Mouse (Mus musculus) left cerebral cortex, adult 9 months (tissue): ENCODE data around the gene Mapk9.
A peak's percentile ranks its signal among the peaks of the same experiment; 100 is the strongest.
"Not testable (repeated sequence)": the region's sequence is repeated elsewhere in the genome, so short reads cannot be mapped to it uniquely, and the experiment has no call there.

Experiments
- DNase-seq, 2 experiments: peaks; one replicate each; pipeline ENCODE4 v3.0.0; 2022; ENCODE audit warnings: low spot score in 2 of 2

Mapk9 gene

DNA sequence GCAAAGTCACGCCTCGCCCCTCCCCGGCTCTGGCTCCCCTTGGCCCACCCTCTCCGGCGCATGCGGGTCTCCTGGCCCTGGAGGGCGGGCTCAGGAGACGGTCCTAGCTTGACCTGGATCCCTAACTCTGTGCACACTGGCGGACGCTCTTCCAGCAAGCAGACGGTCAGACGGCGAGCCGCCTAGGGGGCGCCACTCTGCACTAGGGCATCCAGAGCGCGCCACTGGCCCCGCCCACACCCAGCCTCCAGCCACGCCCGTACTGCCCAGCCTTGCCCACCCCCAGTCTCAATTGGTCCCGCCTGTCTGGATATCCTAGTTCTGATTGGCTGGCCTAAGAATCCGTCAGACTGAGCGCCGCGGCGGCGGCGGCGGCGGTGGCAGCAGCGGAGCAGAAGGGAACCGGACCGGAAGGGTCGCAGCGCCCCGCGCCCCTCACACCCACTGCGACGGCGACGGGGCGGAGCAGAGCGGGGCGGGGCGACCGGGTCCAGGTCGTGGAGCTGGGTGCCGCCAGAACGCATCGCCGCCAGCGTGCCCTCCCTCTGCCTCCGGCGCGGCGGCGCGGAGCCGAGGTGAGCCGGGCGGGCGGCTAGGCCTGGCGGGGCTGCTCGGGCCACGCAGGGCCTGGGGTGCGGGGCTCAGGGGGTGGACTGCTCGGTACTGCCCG, at the start of gene Mapk9:
Mapk9 (plus strand) TSS at position 351 of the 670 bp plus-strand sequence.
- peak; percentile 94 to 99 for DNase-seq

DNA sequence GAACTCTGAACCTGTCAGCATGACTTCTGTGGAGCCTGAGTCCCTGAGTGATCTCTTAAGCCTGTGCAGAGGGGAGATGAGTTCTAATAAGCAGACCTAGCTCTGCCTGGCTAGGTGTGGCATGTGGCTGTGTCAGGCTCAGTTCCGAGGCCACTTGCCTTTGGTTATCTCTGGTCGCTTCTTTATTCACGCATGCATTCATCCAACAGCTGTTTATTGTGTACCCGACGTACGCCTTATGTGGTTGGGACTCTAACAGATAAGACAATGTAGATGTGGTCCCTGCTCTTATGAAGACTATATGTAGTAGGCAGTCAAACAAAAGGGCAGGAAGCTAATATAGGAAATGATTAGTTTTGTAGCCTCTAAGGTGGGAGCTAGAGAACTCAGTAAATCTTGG, 47.6 kb upstream of the Mapk9 start:
- no peak for DNase-seq

DNA sequence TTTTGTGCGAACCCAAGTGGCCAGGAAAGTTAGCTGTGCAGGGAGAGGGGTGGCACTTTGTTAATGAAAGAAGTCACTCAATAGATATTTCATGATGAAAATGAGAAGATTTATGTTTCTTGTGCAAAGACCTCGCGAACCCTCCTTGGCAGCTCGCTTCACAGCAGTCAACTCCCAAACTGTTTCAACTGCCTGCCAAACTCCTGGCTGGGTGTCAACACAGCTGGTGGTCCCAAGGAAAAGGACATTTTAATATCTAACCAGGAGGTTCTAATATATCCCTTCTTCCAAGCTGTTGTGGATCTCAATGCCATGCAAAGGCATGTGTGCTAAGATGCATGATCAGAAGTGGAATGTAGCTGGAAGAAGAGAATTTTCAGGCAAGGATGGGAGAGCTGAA, 45.0 kb upstream of the Mapk9 start:
- DNase-seq: no peak

DNA sequence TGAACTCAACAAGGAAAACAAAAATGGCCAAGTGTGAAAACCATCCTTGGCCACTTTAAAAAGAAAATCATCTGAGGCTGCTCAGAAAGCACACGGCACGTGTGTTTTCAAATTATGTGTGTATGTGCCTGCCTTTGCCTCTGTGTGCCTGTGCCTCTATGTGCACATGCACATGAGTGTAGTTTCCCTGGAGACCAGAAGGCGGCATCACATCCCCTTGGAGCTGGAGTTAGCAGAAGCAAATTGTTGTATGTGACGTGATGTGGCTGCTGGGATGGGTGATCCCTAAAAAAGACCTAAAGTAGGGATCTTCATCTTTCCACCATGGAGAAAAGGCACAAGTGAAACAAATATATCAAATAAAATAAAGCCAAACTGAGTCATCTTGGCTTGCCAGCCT, 42.8 kb upstream of the Mapk9 start:
- no peak for DNase-seq

DNA sequence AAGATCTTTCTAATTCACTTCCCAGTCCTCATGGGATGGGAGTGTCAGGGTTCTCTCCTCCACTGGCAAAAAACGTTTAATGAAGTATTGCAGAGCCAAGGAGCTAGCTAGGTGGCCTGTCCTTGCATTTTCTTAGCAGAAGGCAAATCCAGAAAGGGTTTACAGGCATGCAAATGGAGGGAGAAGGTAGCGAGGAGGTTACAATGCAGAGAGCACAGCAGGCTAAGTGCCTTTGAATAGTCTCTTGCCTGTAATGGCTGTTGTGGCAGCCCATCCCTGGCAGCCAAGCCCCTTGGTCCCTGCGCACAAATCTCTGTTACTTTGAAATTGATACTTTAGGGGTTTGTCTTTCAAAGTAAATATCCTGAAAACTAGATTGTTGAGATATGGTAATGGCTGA, 40.3 kb upstream of the Mapk9 start:
- DNase-seq: no peak

DNA sequence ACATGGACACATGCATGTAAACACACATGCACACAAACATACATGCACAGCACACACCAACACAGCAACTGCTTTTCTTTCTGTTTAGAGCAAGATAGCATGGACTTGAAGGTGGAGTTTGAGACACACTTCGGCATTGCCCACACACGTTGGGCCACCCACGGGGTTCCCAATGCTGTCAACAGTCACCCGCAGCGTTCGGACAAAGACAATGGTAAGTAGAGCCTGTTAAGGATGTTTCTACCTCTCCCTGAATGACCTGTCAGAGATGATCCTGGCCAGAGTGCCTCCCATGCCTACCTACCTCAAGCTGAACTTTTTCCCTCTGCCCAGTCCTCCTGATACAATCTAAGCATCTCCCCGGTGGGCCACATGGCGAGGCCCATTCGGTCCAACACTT, 37.6 kb upstream of the Mapk9 start:
- no peak for DNase-seq

DNA sequence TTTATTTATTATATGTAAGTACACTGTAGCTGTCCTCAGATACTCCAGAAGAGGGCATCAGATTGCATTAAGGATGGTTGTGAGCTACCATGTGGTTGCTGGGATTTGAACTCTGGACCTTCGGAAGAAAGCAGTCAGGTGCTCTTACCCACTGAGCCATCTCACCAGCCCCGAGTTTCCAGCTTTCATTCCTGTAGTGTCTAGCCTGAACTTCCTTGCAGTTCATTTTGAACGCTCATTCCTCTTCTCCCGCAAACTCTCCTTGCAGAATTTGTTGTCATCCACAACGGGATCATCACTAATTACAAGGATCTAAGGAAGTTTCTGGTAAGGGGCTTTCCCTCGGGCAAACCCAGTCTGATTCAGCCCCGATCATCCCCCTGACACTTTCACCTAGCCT, 35.9 kb upstream of the Mapk9 start:
- DNase-seq: not testable (repeated sequence)

DNA sequence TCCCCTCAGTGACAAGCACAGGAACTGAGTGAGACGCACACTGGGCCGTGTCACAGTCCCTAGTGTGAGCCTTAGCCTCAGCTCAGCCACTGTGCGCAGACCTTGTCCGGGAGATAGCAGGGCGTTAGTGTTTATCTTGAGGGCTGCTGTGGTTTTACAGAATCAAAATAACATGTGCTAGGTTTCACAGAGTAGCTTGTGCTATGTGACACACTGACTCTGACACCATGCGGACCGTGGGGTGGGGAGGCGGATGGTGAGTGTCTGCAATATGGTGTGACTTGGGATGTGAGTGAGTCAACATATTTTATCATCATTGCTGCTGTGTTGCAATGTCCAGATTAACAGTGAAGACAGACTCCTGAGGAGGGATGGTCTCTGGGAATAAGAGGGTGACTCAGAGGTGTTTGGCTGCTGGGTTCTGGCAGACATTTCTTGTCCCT, 35.4 kb upstream of the Mapk9 start:
- no peak for DNase-seq

DNA sequence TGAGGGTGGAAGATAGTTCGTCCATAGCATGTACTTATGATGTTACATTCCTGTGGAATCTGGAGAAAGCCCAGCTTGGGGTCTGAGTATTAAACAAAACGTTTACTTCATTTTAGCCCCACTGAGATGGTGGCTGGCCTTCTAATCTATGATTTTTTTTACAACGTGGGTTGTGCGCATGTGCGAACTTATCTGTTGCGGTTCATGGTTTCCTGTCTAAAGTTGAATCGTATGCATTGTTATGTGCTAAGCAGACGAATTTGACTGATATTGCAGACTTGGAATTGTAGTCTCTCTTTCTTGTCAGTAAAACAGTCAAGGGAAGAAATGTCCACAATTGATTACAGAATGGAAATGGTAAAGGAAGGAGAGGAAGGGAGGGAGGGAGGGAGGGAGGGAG, 34.7 kb upstream of the Mapk9 start:
- no peak for DNase-seq

DNA sequence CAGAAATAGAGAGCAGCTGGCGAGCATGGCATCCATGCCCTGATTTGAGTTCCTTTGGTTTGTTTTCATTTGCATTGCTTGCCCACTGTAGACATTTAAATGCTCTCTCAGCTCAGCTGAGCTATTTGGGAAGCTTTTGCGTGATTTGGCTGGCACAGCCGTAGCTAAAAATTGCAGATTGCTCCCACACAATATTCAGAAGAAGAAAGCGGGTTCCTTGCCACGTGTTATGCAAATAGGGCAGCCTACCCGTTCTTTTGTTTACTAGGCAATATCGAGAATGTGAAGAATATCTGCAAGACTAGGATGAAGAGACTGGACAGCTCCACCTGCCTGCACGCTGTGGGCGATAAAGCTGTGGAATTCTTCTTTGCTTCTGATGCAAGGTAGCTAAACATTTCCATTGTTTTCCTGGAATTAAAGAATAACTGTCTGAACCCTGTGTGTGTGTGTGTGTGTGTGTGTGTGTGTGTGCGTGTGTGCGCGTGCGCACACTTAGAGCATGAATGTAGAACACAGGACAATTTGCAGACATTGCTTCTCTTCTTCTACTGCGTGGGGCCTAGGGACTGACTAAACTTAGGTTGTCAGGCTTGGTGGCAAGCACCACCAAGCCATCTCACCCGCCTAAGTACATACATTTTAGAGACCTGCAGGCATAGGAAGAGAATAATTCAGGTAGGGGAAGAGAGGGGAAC, 27.5 kb upstream of the Mapk9 start:
- peak; percentile 90 to 92 for DNase-seq

DNA sequence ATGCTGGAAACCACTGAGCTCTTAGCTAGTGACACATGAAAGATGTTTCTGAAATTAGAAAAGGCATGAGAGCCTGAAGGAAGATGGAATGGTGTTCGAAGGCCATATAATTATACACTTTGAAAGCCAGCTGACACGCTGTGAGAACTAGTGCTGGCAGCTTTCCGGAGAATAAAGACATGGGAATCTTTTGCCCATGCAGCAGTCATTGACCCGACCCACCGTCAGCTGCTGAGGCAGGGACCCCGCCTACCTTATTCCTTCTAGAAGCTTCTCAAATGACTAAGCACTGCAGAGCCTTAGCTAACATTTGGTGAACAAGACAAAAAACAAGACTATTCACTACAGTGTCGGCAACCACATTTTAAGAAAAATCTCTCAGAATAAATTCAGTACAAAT, 26.9 kb upstream of the Mapk9 start:
- peak; percentile 29 to 32 for DNase-seq

DNA sequence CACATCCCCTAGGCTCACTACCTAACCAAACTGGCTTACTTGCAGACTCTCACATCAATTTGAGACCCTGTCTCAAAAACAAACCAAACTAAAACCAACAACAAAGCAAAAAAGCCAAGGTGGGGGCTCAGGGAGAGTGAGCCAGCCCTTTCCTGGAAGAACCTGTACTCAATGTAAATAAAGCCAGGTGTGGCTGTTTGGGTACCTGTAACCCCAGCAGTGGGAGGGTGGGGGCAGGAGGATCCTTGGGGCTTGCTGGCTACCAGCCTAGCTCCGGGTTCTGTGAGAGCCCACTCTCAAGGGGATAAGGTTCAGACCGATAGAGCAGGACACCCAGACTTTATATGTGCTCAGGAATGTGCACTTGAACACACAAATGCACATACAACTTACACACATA, 25.6 kb upstream of the Mapk9 start:
- DNase-seq: no peak

DNA sequence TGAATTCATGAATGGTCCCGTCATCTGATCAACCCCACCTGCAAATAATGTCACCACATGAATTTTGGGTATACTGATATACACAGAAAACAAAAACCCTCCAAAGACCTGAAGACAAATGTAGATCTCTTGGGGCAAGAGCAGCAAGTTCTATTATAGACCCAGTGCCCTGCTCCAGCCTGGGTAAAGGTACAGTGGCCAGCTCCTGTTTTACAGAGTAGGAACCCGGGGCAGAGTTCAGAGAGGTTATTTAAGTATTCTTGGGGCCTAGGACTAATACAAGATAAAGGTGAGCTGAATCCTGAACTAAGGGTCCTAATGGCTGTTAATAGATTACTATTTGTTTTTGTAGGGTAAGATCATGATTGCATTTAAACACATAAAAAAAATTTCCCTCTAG, 25.0 kb upstream of the Mapk9 start:
- DNase-seq: no peak

DNA sequence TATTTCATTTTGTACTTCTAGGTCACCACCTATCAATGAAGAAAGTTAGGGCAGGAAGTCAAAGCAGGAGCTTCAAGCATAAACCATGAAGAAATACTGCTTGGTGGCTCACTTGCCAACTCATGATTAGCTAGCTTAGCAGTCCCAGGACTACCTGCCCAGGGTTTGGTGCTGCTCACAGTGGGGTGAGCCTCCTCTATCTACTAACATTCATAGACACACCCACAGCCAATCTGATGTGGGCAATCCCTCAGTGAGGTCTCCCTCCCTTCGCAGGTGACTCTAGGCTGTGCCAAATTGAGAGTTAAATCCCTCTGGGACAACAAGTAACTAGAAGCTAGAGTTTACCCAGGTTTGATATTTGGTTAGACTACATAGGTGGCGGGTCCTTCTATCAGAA, 24.2 kb upstream of the Mapk9 start:
- DNase-seq: no peak

DNA sequence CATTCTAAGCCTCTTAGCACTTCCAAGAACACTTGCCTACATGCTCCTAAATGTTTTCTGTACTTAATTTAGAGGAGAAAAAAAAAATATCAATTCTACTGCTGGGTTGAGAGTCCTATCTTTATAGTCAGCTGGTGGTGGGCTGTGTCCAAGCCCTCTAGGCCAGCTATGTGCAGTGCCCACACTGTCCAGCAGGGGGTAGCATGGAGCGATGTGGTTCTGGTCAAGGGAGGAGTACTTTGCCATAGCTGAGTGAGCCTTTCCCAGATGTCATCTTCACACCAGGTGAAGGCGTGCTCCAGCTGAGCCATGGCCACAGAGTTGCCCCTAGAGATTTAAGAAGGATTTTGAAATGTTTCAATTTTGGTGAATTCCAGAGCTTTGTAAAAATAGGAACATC, 21.7 kb upstream of the Mapk9 start:
- DNase-seq: peak in 1 of 2 experiments; percentile 56

DNA sequence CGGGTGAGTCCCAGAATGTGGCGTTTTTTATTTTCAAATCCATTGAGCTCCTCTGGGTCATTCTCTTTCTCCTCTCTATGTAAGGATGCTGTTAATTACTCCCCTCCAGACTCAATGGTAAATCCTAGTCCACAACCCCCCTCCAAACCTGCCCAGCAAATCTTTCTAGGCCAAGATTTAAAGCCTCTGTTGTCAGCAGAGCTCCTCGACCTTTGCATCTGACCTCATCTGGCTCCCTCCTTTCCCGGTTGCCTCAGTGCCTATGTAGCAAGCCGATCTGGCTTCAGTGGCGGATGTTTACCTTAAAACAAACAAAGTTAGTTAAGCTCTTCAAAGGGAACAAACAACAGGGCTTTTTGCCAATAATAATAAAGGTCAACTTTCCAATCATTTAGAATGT, 19.3 kb upstream of the Mapk9 start:
- DNase-seq: no peak

DNA sequence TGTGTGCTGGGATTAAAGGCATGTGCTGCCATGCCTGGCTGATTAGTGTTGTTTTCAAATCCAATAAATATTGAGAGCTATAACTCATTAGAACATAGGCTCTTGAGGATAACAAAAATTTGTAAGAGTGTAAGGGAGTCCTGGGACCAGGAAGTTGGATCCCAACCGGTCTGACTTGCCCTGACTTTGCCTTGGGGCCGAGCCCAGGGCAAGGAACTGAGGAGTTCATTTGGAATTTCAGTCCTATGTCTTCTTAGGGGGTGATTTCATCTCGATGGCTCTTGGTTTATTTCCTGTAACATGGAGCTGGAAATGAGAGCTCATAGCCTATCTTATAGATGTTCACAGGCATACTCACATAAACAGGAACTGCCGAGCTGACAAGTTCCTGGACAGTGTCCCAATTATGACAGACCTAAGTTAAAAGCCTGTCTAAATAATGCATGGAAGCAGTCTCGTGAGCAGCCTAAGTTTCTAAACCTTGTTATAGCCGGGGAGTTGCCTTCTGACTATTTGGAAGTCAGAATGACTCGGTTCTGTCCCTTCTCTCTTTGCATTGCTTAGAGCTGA, 17.3 kb upstream of the Mapk9 start:
- DNase-seq: no peak

DNA sequence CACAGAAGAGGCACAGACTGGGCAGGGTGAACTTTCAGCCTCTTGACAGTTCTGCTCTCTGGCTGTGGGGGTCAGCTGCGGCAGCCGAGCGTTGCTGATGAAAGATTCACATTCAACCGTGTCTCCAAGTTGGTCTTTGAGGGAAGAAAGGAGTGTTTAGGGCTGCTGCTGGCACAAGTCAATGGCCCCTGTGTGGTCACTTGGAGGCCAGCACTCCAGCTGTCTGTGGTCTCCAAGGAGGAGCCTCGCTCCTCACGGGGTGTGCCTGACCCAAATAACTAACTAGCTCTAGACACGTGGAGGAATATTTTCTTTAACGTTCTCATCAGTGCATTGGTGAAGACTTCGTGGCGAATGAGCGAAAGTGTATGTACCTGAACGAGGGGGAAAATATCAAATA, 14.6 kb upstream of the Mapk9 start:
- no peak for DNase-seq

DNA sequence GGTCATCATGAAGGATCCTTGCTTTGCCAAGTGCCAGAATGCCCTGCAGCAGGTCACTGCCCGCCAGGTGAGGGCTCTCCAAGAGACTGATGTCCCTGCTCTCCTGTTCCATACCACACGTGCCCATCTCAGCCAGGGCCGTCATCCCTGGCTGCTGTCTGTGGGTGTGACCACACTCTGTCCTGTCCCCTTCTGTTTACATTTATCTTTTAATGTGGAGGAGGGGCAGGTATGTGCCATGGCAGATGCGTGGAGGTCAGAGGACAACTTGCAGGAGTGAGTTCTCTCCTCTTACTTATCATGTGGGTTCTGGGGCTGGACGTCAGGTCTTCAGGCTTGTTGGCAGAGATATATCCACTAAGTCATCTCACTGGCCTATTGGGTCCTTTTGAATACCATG, 13.6 kb upstream of the Mapk9 start:
- no peak for DNase-seq

DNA sequence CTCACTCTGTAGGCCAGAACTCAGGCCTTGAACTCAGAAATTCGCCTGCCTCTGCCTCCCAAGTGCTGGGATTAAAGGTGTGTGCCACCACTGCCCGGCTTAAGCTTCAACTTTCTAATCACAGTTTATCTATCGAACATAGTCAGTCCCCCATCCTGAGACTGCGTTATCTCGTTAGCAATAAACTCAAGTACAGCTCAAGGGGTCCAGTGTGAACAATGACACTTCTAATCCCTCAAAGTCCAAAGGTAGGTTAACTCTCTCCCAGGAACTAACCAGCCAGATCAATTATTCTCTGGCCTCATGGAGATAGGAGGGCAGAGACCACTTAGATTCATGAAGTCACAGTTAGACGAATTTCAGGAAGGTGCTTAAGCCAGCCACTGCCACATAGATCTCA, 12.3 kb upstream of the Mapk9 start:
- no peak for DNase-seq

DNA sequence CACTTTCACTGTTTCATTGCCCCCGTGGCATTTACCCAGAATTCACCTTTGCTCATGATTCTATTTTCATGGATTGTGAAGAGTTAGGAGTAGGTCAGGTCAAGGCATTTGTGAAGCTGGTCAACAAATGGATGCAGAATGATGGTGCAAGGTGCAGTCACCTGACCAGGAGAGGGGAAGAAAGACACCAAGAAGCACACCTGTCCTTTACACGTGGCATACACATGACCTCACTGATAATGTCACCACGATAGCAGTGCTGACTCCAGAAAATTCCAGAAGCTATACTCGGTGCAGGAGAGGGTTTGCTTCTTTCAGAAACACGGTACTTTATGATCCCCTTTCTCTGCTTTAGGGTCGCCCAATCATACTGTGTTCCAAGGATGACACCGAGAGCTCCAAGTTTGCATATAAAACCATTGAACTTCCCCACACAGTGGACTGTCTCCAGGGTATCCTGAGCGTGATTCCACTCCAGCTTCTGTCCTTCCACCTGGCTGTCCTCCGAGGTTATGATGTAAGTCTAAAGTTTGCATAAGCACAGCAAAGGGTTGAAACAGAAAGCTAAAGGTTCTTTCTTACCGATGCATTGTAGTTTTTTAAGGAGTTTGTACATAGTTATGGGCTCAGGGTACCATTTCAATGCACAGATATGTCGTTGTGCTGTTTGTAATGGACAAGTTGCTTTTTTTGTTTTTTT, 11.1 kb upstream of the Mapk9 start:
- DNase-seq: no peak

DNA sequence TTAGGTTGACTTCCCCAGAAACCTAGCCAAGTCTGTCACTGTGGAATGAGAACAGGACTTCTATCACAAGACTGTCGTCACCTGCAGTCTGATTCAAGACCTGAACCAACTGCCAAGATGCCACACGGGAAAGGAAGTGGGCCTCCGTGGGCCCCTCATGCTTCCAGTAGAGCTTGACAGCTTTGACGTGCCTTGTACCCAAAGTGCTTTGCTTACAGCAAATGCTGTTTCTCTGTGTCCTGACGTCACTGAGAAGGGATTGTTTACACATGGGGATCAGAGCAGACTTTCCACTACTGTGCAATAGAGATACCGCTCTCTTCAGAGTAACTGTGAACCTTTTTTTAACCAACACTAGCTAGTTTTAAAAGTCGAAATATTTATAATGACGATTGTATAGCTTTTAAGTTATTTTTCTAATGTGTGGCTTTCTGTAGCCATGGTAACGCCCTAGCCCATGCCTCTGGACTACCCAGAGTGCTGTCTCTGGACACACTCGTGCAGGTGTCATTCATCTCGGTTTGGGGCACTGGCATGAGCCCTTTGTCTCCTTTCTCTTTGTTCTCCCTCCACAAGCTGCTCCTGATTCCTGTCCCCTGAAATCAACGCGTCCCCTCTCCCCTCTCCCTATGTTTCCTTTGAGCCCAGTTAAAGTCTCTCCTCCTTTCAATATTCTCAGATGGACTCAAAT, 8.7 kb upstream of the Mapk9 start:
- DNase-seq: no peak
